ENCODE assay signal across 11 mouse cellular contexts in the genomic region with DNA sequence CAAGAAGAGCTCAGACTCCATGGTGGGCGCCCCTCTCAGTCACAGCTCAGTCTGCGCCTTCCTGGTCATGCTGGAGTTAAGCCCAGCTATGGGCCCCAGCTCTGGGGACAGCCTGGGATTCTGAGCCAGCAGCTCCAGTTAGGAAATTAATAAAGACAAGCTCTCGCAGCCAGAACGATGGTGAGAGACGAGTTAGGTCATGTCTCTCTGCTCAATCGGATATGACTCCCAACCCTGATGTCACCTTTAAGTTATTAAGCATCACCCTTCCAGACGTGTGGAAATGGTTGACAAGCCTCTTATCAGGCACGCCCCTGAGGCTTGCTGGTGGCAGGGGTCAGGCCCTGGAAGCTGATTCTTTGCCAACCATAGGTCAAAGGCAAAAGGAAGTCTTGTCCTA. TPM values are rescaled to one million over a fixed set of nuclear protein-coding genes. Genes with fewer than 3 reads are reported as not detected.
DNase-seq lines count a peak whose midpoint lies in the region; ATAC-seq lines count a peak whose summit lies in the region.
"Had no signal": no experiment of that assay in that cellular context is flagged by ENCODE, and none has a peak within 500 bp of the region (broad histone marks: within the 10 kb centered on the region; RNA-seq: fewer than 3 reads in every experiment).

No protein-coding gene starts in this region.

- H3K27ac ChIP-seq in forebrain, embryonic 16.5 days (ENCODE audit: low read length), result 0 out of 2 replicates have a peak overlapping the region, but pooled peaks have one; percentile 12
- no peak overlapping the region for H3K27ac ChIP-seq in forebrain, embryonic 10.5 days
- peak overlapping the region; percentile 62; the same call in 1 of the 2 replicates for H3K27ac ChIP-seq in limb, embryonic 12.5 days
- no peak overlapping the region for H3K27ac ChIP-seq in limb, embryonic 10.5 days

- H3K4me1 ChIP-seq in forebrain, embryonic 16.5 days (replicated peaks; ENCODE audit: control insufficient read depth, insufficient read depth, low read length), result peaks cover 10% of the 10 kb centered on the region
- peaks cover 42% of the 10 kb centered on the region for H3K4me1 ChIP-seq in forebrain, embryonic 10.5 days
- H3K4me1 ChIP-seq in limb, embryonic 12.5 days (replicated peaks), result peaks cover 49% of the 10 kb centered on the region
- peaks cover 60% of the 10 kb centered on the region for H3K4me1 ChIP-seq in limb, embryonic 10.5 days

- DNase-seq in forebrain, embryonic 10.5 days (ENCODE audit: extremely low spot score, low spot score), result no peak
- no peak for DNase-seq in limb, embryonic 10.5 days (ENCODE audit: low spot score)
- DNase-seq in fat pad, adult 2 months (ENCODE audit: extremely low read depth, low read depth, low spot score), result peak; percentile 37
- DNase-seq in kidney, postnatal 36 days, result peak; percentile 45 to 61
- DNase-seq in retina, embryonic 14.5 days (ENCODE audit: low spot score), result no peak
- no peak for DNase-seq in cerebellum, postnatal 36 days
- DNase-seq: layer of hippocampus, adult 9-11 months had no signal

- no peaks in the 10 kb centered on the region for H3K9me3 ChIP-seq in forebrain, embryonic 16.5 days (ENCODE audit: control insufficient read depth, low read length)
- no peaks in the 10 kb centered on the region for H3K9me3 ChIP-seq in forebrain, embryonic 10.5 days
- H3K9me3 ChIP-seq in limb, embryonic 12.5 days, result no peaks in the 10 kb centered on the region
- no peaks in the 10 kb centered on the region for H3K9me3 ChIP-seq in limb, embryonic 10.5 days (replicated peaks)

- H3K4me2 ChIP-seq in forebrain, embryonic 16.5 days (ENCODE audit: low read length), result no peak overlapping the region
- H3K4me2 ChIP-seq in limb, embryonic 12.5 days, result no peak overlapping the region

- no peaks in the 10 kb centered on the region for H3K36me3 ChIP-seq in forebrain, embryonic 16.5 days (ENCODE audit: control insufficient read depth, insufficient read depth)
- no peaks in the 10 kb centered on the region for H3K36me3 ChIP-seq in forebrain, embryonic 10.5 days (replicated peaks)
- no peaks in the 10 kb centered on the region for H3K36me3 ChIP-seq in limb, embryonic 12.5 days
- peaks cover 5% of the 10 kb centered on the region; the same call in 1 of the 2 replicates for H3K36me3 ChIP-seq in limb, embryonic 10.5 days

- ATAC-seq in forebrain, embryonic 16.5 days, result no peak
- ATAC-seq in limb, embryonic 12.5 days (ENCODE audit: insufficient number of reproducible peaks, insufficient read depth, low FRiP score, low TSS enrichment, low read depth), result no peak
- ATAC-seq: activated CD4-positive, CD25-positive, alpha-beta regulatory T cell, adult 4 months had no signal

- 74% methylated on average over 8 of the region's 8 CpGs for WGBS in forebrain, embryonic 16.5 days
- 74% methylated on average over 8 of the region's 8 CpGs for WGBS in forebrain, embryonic 10.5 days
- 43% methylated on average over 8 of the region's 8 CpGs for WGBS in limb, embryonic 12.5 days
- 49% methylated on average over 8 of the region's 8 CpGs for WGBS in limb, embryonic 10.5 days

- H3K27me3 ChIP-seq in forebrain, embryonic 16.5 days (replicated peaks; ENCODE audit: control insufficient read depth, insufficient read depth, low read length), result no peaks in the 10 kb centered on the region
- H3K27me3 ChIP-seq in forebrain, embryonic 10.5 days (ENCODE audit: poor library complexity, severe bottlenecking), result peaks cover 10% of the 10 kb centered on the region
- no peaks in the 10 kb centered on the region for H3K27me3 ChIP-seq in limb, embryonic 12.5 days
- H3K27me3 ChIP-seq in limb, embryonic 10.5 days (ENCODE audit: low read depth, poor library complexity, severe bottlenecking), result no peaks in the 10 kb centered on the region

- H3K4me3 ChIP-seq in forebrain, embryonic 16.5 days (replicated peaks; ENCODE audit: low read length), result no peak overlapping the region
- H3K4me3 ChIP-seq in forebrain, embryonic 10.5 days, result no peak overlapping the region
- no peak overlapping the region for H3K4me3 ChIP-seq in limb, embryonic 12.5 days (replicated peaks)
- H3K4me3 ChIP-seq in limb, embryonic 10.5 days, result no peak overlapping the region

- no peak overlapping the region for H3K9ac ChIP-seq in forebrain, embryonic 16.5 days (replicated peaks; ENCODE audit: low read depth, low read length)
- H3K9ac ChIP-seq in limb, embryonic 12.5 days (replicated peaks), result no peak overlapping the region

RNA-seq across cellular contexts. Expression of a gene that starts 20.3 kb away (rescaled TPM):
- polyA plus RNA-seq in forebrain, embryonic 16.5 days (2015; fragmentation: Nextera tagmentation; extraction: Ambion mirVana), result 0.79 and 0.84 TPM in 2 replicates
- polyA plus RNA-seq in forebrain, embryonic 10.5 days (2016; fragmentation: Nextera tagmentation; extraction: Ambion mirVana), result 0.86 and 0.97 TPM in 2 replicates
- 13.5 and 14.1 TPM in 2 replicates for polyA plus RNA-seq in limb, embryonic 12.5 days (2016; fragmentation: Nextera tagmentation; extraction: Ambion mirVana)
- 11.2 and 12.1 TPM in 2 replicates for polyA plus RNA-seq in limb, embryonic 10.5 days (2016; fragmentation: Nextera tagmentation; extraction: Ambion mirVana)
- polyA plus RNA-seq: activated CD4-positive, CD25-positive, alpha-beta regulatory T cell, adult 4 months; liver, adult 2 months had no signal

Comparison
In these comparisons a context has a peak if more than half of its experiments do, and no peak if none do; other contexts are left out.
1. H3K27ac ChIP-seq: peak in forebrain, embryonic 16.5 days (single experiment) and limb, embryonic 12.5 days (single experiment); none in forebrain, embryonic 10.5 days (single experiment) and limb, embryonic 10.5 days (single experiment).
2. DNase-seq: peak in fat pad, adult 2 months (single experiment) and kidney, postnatal 36 days (2 of 2); none in forebrain, embryonic 10.5 days (single experiment), limb, embryonic 10.5 days (single experiment), retina, embryonic 14.5 days (single experiment) and cerebellum, postnatal 36 days (0 of 2).